Mouse (Mus musculus) urinary bladder, adult 18-20 months (tissue): ENCODE measurements at regions not wholly inside any gene's neighbourhood (a gene's known extent, or its start where the extent isn't known, plus 50 kb on each side); places are given as distances from the start of the nearest gene placed in this dataset.

Experiments
- DNase-seq, 2 experiments: peaks; one replicate each; pipeline ENCODE4 v3.0.0; 2022; ENCODE audit warnings: low spot score in 2 of 2, mixed read lengths in 2 of 2

- DNase-seq, result no peak
These were observed 239.4 kb upstream of the Epha4 start for GRCm38 (mm10) chr1:77754326-77754725.

GRCm38 (mm10) chr1:77748483-77749465, 233.9 kb upstream of the Epha4 start:
- no peak for DNase-seq

- no peak for DNase-seq
These were observed 217.2 kb upstream of the Epha4 start for GRCm38 (mm10) chr1:77732099-77732498.

GRCm38 (mm10) chr1:77727561-77727960, 212.7 kb upstream of the Epha4 start:
- DNase-seq, result no peak

GRCm38 (mm10) chr1:77723246-77723645, 208.4 kb upstream of the Epha4 start:
- DNase-seq, result no peak

GRCm38 (mm10) chr1:77720859-77721258, 206.0 kb upstream of the Epha4 start:
- DNase-seq, result no peak

- DNase-seq, result no peak
These were observed 198.1 kb upstream of the Epha4 start for GRCm38 (mm10) chr1:77713001-77713400.

GRCm38 (mm10) chr1:77708202-77709020, 193.5 kb upstream of the Epha4 start:
- DNase-seq, result no peak

GRCm38 (mm10) chr1:77695228-77696018, 180.5 kb upstream of the Epha4 start:
- DNase-seq, result no peak

GRCm38 (mm10) chr1:77663345-77663744, 148.5 kb upstream of the Epha4 start:
- no peak for DNase-seq

- DNase-seq, result no peak
These were observed 145.5 kb upstream of the Epha4 start for GRCm38 (mm10) chr1:77660436-77660835.

- DNase-seq, result no peak
These were observed 122.1 kb upstream of the Epha4 start for GRCm38 (mm10) chr1:77637025-77637424.

- no peak for DNase-seq
These were observed 114.8 kb upstream of the Epha4 start for GRCm38 (mm10) chr1:77629496-77630281.

- DNase-seq, result no peak
These were observed 114.0 kb upstream of the Epha4 start for GRCm38 (mm10) chr1:77628861-77629260.

GRCm38 (mm10) chr1:77617490-77617889, 102.6 kb upstream of the Epha4 start:
- DNase-seq, result no peak

- DNase-seq, result no peak
These were observed 85.6 kb upstream of the Epha4 start for GRCm38 (mm10) chr1:77600509-77600908.

GRCm38 (mm10) chr1:77592649-77593048, 77.8 kb upstream of the Epha4 start:
- no peak for DNase-seq

- no peak for DNase-seq
These were observed 77.4 kb upstream of the Epha4 start for GRCm38 (mm10) chr1:77592248-77592647.

GRCm38 (mm10) chr1:77589423-77589822, 74.5 kb upstream of the Epha4 start:
- no peak for DNase-seq

- no peak for DNase-seq
These were observed 70.6 kb upstream of the Epha4 start for GRCm38 (mm10) chr1:77585520-77585919.

- no peak for DNase-seq
These were observed 53.2 kb upstream of the Epha4 start for GRCm38 (mm10) chr1:77568081-77568480.
